Mouse (Mus musculus) left cerebral cortex, postnatal 4 days (tissue): ENCODE measurements around the gene Cx3cr1. TPM values are rescaled to one million over a fixed set of nuclear protein-coding genes. Genes with fewer than 3 reads are reported as not detected.
A peak's percentile ranks its signal among the peaks of the same experiment; 100 is the strongest.

Experiments used
- DNase-seq: peaks from one replicate; pipeline ENCODE4 v3.0.0-alpha.2; 2022
- intact Hi-C: fragments of 180-260 bp; cut with DNase I; formaldehyde crosslinking; loops from one replicate; pipeline ENCODE4 v1.15.1; 2025
- total RNA-seq, 2 experiments: library from RNA; stranded (reverse); gene quantifications; 2 replicates each; pipeline ENCODE4 v1.2.3; 2021

Gene Cx3cr1
- total RNA-seq, 2 experiments from 2014 or later, result 9.7 to 11.2 TPM

GRCm38 (mm10) chr9:120083158-120083894 lies 13.6 kb upstream of the Cx3cr1 start:
- DNase-seq, result no peak
- intact Hi-C loops, result no loop called here

GRCm38 (mm10) chr9:120082691-120083090 lies 13.0 kb upstream of the Cx3cr1 start:
- DNase-seq, result no peak
- intact Hi-C loops, result no loop called here

- peak; percentile 72 for DNase-seq
- intact Hi-C loops, result no loop called here
Observed at GRCm38 (mm10) chr9:120081967-120082366, 12.3 kb upstream of the Cx3cr1 start.

- intact Hi-C loops, result no loop called here
- peak; percentile 25 for DNase-seq
Observed at GRCm38 (mm10) chr9:120081247-120081646, 11.6 kb upstream of the Cx3cr1 start.

GRCm38 (mm10) chr9:120080546-120081108 lies 10.9 kb upstream of the Cx3cr1 start:
- no peak for DNase-seq
- intact Hi-C loops, result no loop called here

GRCm38 (mm10) chr9:120079901-120080300 lies 10.2 kb upstream of the Cx3cr1 start:
- no peak for DNase-seq
- intact Hi-C loops, result no loop called here

GRCm38 (mm10) chr9:120078241-120078640 lies 8.6 kb upstream of the Cx3cr1 start:
- DNase-seq, result no peak
- intact Hi-C loops, result no loop called here

- intact Hi-C loops, result no loop called here
- DNase-seq, result no peak
Observed at GRCm38 (mm10) chr9:120074516-120074915, 4.8 kb upstream of the Cx3cr1 start.

- peak; percentile 77 for DNase-seq
Observed at GRCm38 (mm10) chr9:120073169-120073568, 3.5 kb upstream of the Cx3cr1 start.

GRCm38 (mm10) chr9:120071251-120071650 lies 1.6 kb upstream of the Cx3cr1 start:
- intact Hi-C loops, result no loop called here
- no peak for DNase-seq

More at GRCm38 (mm10) chr9:120073169-120073568, 3.5 kb upstream of the Cx3cr1 start:
- intact Hi-C loops, result no loop called here

- DNase-seq, result no peak
Observed at GRCm38 (mm10) chr9:120068047-120068446, 1.6 kb downstream of the Cx3cr1 start.

GRCm38 (mm10) chr9:120067609-120068008 lies 2.1 kb downstream of the Cx3cr1 start:
- no peak for DNase-seq
- intact Hi-C loops, result no loop called here

More at GRCm38 (mm10) chr9:120068047-120068446, 1.6 kb downstream of the Cx3cr1 start:
- intact Hi-C loops, result no loop called here

GRCm38 (mm10) chr9:120064317-120064716 lies 5.4 kb downstream of the Cx3cr1 start:
- intact Hi-C loops, result no loop called here
- no peak for DNase-seq

- DNase-seq, result no peak
- intact Hi-C loops, result no loop called here
Observed at GRCm38 (mm10) chr9:120058730-120059129, 10.9 kb downstream of the Cx3cr1 start.

GRCm38 (mm10) chr9:120056201-120056600 lies 13.5 kb downstream of the Cx3cr1 start:
- no peak for DNase-seq
- intact Hi-C loops, result no loop called here

- intact Hi-C loops, result no loop called here
- no peak for DNase-seq
Observed at GRCm38 (mm10) chr9:120054545-120055277, 15.0 kb downstream of the Cx3cr1 start.

GRCm38 (mm10) chr9:120049407-120049806 lies 20.3 kb downstream of the Cx3cr1 start:
- no peak for DNase-seq
- intact Hi-C loops, result no loop called here

GRCm38 (mm10) chr9:120048495-120048894 lies 21.2 kb downstream of the Cx3cr1 start:
- no peak for DNase-seq
- intact Hi-C loops, result no loop called here

GRCm38 (mm10) chr9:120043115-120043514 lies 26.6 kb downstream of the Cx3cr1 start:
- intact Hi-C loops, result no loop called here
- DNase-seq, result no peak

- no peak for DNase-seq
- intact Hi-C loops, result no loop called here
Observed at GRCm38 (mm10) chr9:120037414-120037813, 32.3 kb downstream of the Cx3cr1 start.

GRCm38 (mm10) chr9:120034375-120034774 lies 35.3 kb downstream of the Cx3cr1 start:
- no peak for DNase-seq

GRCm38 (mm10) chr9:120032710-120033109 lies 37.0 kb downstream of the Cx3cr1 start:
- intact Hi-C loops, result no loop called here
- no peak for DNase-seq

More at GRCm38 (mm10) chr9:120034375-120034774, 35.3 kb downstream of the Cx3cr1 start:
- intact Hi-C loops, result no loop called here
